Mouse (Mus musculus): ENCODE measurements around the gene Casd1.

The Casd1 gene

DNA sequence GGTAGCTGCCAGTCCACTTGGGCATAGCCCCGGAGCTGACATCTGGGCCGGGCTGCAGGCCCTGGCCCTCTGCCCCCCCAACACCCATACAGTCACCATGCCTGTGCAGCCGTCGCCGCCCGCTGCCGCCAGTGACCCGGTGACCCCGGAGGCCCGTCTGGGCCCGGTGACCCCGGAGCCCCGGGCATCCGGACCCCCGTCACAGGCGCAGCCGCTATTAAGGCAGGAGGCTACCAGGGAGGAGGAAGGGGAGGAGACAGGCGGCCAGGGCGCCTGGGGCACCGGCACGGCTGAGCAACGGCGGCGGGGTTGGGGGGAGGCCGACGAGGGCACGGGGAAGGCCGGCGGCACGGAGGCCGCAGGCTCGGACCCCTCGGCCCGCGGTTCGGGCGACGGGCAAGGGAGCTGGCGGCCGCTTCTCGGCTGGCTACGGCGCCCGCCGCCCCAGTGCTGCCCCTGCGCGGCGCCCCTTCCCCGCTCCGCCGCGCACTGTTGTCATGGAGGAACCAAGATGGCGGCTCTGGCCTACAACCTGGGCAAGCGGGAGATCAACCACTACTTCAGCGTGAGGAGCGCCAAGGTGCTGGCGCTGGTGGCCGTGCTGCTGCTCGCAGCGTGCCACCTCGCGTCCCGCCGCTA lies at the start of gene Casd1:
Gene Casd1 (plus strand): TSS at position 182 of the 639 bp plus-strand sequence.
- peak; percentile 79 to 86 for DNase-seq

DNA sequence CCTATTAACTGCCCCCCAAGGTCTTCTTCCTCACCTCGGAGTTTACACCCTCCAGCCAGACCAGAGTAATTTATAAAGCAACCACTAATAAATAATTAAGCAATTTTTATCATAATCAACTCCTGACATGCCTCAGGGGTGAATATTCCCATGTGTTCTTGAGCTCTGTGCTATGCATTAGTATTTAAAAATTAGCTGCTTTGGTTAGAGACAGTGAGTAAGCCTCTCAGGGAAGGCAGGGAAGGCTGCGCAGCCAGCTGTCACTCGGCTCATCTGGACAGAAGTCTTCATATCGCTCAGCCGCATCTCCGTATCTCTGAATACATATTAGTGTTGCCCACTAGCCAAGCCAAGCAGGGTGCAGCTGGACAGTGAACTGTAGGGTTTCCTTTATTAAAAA lies 45.3 kb upstream of the Casd1 start:
- no peak for DNase-seq

DNA sequence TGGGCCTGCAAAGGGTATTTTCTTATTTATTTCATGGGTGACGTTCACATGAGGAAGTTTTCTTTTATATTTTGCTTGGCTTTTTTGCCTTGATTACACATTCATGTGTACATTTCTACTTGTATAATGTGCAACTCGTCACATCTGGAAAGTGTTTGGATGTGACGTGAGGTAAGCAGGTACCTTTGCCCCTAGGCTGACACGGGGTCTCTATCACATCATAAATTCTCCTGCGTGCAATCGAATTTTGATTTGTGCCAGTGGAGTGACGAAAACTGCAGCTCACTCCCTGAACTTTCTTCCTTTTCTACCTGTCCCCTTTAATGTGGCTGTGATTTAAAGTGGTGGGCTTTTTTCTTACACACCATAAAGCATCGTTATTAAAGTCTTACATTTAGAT lies 43.6 kb upstream of the Casd1 start:
- DNase-seq = no peak

DNA sequence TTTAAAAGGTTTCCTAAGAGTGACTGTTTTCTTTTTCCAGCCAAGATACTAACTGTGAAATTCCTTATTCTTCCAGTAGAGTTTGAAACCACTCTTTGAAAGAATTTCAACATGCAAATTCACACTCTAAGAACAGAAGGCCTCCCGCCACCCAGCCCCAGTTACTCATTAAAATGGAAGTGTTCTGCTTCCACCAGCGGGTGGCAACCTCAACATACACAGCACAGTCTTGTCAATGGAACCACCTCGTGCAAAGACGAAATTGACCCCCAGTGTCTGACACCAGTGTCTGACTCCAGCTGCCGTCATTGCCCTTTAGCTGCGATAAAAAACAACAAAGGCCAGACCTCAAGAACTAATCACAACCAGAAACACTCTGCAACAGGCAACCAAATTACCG lies 43.0 kb upstream of the Casd1 start:
- DNase-seq = peak in 1 of 2 experiments; percentile 9

DNA sequence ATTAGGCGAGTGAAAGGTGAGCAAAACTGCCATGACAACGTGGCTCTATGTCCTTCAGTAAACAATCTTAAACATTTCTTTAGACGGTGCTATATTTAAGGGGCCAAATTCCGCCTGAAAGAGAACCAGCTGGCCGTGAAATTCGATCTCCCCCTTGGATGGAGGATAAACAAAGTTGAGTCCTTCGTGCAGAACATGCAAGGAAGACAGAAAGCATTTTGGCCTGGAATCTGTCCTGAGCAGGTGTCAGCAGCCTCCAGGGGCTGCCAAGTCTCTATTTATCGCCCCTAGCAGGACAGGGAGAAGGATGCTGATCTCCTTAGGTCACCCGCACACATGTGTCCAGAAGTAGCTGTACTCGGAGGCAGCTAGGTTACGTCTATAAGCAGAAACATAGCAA lies 39.5 kb upstream of the Casd1 start:
- DNase-seq = no peak

DNA sequence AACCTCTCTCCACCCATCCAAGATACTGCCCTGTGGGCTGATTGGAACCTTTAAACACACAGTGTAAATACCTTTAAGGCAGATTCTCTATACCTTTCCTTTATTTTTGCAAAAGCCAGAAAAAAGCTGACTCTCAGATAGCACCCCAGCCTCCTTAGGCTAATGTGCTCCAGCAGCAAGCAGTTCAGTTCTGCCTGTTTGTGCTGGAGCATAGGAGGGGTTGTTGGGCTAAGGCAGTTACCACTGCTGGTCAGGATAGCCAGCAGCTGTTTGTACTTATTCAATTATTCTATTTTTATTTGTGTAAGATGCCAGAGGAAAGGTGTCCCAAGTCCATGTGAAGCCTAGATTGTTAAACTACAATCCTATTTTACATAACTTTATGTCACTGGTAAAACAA lies 39.0 kb upstream of the Casd1 start:
- no peak for DNase-seq

DNA sequence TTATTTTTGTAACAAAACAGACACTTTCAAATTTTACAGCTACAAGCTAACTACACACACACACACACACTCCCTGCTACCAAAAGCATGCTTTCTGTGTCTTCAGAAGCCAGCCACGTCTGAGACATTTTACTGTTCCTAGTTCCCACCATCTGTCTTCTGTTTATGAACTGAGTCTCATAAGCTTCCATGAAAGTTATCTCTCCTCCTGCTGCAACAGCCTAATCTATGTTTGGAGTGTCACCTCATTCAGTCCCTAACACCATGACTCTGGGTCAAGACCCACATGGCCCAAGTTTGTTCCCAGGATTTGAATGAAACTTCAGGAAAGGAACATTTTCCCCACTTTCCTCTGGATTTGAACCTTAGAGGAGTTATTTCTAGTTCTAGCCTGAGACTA lies 38.2 kb upstream of the Casd1 start:
- DNase-seq = no peak

DNA sequence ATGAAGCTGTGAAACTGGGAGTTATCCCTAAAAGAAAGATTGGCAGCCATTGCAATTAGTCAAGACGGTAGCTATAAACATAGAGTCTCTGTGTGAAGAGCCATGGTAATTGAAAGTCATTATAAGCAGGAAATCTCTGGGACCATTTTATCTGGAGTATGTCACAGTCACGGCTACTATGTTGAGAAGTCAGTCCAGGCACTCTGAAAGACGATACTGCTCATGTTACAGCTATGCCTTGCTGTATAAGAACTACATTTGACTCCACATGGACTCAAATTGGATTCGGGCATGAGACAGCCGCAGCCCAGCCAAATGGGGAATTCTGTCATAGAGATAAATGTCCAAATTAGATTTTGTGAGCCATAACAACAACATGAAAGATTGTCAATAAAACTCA lies 37.2 kb upstream of the Casd1 start:
- no peak for DNase-seq

DNA sequence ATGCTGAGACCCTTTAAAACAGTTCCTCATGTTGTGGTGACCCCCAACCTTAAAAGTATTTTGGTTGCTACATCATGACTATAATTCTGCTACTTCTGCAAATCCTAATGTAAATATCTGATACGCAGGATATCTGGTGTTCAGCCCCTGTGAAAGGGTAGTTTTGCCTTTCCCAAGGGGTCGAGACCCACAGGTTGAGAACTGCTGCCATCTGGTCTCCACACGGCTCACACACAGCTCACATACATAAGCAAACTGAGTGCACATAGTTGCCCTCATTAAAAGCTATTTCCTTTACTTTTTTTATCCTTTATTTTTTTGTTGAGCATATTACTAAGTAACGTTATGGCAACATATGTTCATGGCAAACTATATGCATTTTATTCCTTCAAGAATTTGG lies 30.2 kb upstream of the Casd1 start:
- DNase-seq = no peak

DNA sequence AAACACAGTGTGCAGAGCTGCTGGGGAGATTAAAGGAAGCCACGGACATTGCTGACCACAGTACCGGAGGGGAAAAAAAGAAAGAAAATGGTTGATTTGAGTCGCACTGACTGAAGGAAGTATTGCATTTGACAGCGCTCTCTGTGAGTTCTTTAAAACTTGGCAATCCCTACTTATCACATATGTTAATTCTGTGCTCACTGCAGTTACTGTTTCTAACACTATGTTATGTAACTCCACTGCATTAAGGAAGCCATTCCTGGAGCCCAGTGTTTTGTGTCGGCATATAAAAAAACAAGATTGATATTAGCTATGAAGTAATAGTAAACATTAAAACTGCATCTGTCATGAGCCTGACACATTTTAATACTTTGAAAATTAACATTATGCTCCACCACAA lies 22.9 kb upstream of the Casd1 start:
- DNase-seq = no peak

DNA sequence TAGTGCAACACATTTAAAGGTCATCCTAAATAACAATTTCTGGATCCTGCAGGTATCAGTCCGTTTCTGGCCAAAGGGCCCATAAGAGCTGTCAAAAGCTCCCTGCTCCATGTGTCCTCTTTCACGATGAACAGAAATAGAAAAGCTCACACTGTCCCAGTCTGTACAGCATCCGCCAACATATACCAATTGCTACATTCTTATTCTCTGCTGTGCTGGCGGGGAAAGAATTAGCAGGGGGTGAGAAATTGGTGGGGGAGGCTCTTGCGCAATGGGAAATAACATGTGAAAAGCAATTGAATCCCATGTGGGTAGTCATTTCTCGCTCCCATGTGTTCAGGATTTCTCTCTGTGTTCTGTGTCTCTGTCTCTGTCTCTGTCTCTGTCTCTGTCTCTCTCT lies 22.3 kb upstream of the Casd1 start:
- DNase-seq = no peak

DNA sequence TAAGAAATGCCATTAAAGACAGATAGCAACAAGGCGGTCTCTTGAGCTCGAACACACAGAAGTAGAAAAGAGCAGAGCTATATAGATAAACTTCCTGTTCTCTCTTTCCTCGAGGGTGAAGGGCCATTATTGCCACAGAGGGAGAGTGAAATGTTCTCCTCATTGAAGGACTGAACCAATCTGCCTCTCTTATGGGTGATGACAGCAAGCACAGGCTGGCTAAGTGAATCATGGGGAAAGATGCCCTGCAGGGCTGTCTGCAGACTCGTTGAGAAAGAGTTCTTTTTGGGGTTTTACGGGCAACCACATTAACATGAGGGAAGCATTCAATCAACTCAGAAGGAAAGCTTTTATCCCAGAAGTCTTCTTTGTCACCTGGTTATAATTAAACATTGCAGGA lies 21.0 kb upstream of the Casd1 start:
- DNase-seq = no peak

DNA sequence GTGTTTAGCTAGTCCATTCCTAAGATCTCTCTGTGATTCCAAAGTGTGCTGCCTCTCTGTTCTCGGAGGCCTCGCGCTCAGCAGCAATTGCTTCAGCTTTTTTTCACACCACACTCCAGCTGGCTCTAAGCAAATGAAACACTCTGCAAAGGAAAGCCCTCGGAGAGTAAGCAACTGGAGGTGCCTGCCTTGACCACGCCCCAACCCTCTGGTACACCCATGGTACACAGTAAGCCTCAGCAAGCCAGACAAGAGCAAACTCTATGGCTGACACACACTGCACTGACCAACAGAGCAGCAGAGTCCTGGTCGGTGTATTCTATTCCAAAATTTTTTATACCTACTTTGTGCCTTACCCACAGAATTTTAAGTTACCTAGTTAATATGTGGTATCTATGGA lies 17.2 kb upstream of the Casd1 start:
- DNase-seq = no peak

DNA sequence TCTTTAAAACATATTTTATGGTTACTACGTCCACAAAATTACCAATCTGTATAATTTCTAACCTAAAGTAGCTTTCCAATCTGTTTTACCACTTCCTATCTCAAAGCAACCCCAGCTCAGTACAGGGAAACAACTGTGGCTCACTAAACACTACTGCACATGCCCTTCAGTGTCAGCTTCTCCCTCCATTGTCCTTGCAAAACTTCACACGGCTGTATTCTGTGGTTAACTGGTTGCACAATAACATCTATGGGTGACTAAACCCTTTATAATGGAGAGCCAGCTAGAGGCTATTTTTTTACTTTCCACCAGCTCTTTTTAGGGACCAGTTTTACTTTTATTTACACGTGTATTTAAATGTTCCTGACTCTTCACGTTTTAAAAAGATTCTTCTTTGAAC lies 12.7 kb upstream of the Casd1 start:
- no peak for DNase-seq

DNA sequence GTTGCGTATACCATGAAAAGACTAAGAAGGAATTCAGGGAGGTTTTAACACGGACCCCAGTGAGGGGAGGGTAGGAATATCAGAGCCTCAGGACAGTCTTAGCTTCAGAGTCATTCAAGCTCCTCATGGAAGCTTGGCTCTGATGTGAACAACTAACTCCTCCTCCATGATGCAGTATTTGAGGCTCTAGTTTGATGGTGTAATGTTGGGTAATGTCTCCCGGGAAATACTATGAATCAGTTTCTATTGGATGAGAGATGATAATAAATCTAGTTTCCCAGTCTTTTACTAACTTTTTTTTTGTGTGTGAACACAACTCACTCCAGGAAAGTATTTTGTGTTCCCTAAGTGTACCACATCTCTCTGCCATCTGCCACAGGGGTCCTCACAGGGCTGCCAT lies 11.9 kb upstream of the Casd1 start:
- DNase-seq = no peak

DNA sequence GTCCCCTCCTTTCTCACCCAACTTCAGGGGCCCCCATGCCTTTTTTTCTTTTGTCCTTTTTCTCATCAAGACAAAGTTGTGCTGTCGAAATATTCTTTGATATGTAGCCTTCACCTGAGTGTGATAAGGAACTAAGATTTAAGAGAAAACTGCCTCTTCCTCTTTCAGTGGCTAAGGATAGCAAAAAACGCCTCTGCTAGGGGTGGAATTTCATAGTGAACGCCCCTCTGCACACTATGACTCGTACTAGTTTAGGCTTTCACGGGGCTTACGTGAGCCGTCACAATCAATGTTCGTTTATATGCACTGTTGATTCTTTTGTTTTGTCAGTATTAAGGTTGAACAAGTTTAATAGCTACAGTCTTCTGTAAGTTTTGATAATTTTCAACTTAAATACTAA lies 10.6 kb upstream of the Casd1 start:
- no peak for DNase-seq

DNA sequence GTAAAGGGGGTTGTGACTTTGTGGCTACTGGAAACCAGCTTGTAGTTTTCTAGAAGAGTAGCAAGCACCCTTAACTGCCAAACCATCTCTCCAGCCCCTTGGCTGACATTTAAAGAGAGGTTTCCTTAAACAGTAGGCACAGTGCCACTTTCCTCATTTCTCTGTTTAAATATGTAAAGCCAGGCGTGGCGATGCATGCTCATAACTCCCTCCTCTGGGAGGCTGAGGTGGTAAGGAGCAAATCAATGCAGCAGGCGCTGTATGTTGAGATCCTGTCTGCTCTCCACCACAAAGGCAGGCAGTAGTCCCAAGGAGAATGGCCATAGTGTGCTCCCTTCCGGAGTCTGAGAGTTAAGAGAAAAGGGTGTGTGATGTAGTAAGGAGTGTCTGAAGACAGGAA lies 2.9 kb upstream of the Casd1 start:
- no peak for DNase-seq

DNA sequence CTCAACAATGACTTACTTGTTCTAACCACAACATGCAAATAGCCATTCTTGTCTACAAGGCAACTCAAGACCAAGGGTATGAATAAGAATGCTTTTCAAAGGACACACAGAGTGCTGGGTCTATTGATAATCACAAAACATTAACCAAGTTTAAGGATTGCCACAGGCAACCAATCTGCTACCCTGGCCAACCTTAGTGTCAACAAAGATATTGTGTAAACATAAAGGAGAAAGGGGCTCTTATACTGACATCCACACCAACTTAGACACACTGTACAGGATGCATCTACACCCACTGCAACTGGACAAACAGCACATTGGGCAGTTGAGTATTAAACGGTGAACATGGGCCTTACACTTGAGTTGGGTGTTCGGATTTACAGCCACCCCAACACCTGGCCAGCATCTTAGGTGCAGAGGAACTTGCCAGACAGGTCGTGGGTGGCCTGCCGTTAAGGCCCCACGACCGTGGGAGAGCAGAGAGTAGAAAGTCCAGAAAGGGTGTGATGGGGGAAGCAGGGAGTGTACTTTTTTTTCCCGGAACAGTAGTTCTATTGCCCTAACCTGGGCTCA lies 468 bp upstream of the Casd1 start:
- no peak for DNase-seq

DNA sequence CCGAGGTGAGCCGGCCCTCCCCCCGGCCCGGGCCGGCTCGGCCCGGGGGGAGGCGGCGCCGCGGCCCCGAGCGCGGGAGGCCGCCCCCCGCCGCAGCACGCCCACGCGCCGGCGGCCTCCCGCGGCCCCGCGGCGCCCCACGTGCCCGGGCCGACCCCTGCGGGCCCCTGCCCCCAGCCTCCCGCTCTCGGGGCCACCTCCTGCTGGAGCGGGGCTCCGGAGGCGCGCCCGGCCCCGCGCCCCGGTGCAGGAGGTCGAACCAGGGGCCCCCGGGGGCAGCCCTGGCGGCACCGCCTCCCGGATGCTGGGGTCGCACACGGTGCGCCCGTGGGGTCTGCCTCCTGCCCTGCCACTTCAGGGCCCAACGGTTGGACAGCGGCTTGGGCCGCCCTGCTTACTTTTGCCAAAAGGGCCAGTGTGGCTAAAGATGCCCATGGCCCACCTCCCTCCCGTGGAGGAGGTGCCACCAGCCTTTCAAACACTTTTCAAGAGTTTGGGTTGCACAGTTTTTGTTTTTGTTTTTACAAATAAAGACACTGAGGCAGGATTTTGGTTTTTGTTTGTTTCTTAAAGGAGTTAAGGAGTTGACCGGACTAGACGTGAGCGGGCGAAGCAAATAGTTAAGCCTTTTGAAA lies 775 bp downstream of the Casd1 start:
- peak; percentile 57 to 68 for DNase-seq

DNA sequence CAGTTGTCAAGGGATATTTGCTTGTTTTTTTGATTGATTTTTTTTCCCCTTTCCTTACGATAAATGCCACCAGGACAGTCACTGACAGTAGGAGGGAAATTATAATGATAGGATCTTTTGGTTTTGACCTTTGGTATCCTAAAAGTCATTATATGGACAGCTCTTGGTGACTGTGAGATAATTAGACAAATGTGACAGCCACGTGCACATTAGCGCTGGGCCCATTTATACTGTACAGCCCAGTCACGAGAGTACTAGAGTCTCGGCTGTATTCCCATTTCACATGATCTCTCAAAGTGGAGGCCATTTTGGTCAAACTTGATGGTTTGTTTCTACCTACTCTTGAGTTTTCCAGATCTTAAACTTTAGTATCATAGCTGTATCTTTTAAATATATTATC lies 1.4 kb downstream of the Casd1 start:
- no peak for DNase-seq

DNA sequence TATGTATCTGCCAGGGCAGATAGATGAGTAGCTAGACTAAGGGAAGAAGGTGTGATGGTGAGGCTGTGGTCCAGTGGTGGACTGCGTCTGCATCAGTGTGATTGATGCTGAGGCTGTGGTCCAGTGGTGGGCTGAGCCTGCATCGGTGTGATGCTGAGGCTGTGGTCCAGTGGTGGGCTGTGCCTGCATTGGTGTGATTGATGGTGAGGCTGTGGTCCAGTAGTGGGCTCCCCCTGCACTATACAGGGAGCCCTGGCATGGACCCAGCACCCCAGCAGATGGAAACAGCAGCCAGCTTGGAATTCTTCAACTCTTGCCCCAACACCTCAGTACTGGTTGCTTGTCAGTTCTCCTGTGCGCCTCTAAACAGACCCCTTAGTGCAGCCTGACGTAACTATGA lies 5.8 kb downstream of the Casd1 start:
- DNase-seq = no peak

DNA sequence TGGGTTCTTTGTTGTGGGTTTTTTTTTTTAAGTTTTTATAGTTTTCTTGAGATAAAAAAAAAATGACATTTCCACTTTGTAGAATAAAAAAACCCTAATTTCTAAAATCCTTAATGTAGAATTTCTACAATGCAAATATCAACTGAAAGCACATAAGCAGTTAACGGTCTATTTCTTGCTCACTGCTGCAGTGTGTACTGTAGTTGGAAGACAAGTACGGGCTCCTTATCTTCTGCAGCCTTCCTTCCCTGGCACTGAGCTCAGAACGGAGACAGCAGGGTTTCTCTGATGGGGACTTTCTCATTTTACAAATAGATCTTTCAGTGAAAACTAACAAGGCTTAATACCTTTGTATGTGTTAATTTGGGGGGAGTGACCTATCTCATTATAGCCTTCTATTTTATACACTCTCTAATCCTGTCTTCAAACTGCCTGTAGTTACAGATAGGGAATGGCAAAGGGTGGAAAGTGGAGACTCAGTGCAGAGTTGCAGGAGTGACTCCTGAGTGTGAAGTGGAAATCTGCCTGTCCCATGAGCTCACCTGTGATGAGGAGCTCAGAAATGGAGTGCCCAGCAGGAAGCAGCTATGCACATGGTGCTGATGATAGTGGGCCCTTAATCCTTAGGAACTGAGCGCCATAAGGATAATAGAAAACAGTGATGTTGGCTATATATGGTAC lies 9.7 kb downstream of the Casd1 start:
- no peak for DNase-seq

DNA sequence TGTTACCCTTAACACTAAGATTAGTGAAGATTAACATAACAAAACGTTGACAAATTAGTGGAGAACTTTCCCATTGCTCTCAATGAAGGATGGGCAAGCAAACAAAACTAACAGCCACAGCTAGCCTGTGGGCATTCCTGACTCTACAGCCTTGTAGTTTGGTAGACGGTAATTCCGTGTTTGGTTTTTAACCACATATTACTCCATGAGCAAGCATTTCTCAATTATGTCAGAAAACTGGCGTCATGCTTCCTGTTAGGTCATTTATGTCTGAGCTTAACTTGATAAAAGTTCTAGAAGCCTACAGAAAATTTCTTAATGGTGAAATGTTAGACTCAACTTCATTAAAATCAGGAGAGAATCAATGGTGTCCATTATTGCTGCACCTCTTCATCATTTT lies 11.2 kb downstream of the Casd1 start:
- no peak for DNase-seq

DNA sequence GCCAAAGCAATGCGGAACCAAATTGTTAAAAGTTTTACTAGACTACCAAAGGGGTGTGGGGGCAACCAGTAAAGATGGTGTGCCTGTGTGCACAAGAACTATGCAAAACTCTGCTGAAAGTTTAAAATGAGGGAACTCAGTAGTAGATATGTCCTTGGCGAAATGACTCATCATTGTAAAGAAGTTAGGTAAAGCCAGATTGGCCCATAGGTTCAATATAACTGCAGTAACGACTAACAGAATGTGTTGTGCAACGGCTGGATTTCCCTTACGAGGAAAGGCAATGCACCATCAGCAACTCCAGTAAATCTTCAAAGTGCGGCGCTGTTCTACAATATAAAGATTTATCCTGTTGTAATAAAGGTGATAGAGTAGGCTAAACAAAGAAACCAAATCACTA lies 11.8 kb downstream of the Casd1 start:
- no peak for DNase-seq

All from cerebellum, postnatal 25 days (tissue).